In genomic region chr3:122859829-122860228, GRCm38 (mm10) we compare ENCODE assay signal across 23 mouse cellular contexts. TPM values are rescaled to one million over a fixed set of nuclear protein-coding genes. Genes with fewer than 3 reads are reported as not detected.
DNase-seq lines count a peak whose midpoint lies in the region; ATAC-seq and TF ChIP-seq lines count a peak whose summit lies in the region.
"Had no signal": no experiment of that assay in that cellular context is flagged by ENCODE, and none has a peak within 500 bp of the region (broad histone marks: within the 10 kb centered on the region; RNA-seq: fewer than 3 reads in every experiment).

No protein-coding gene starts in this region.

- no peaks in the 10 kb centered on the region for H3K27me3 ChIP-seq in liver, adult 2 months (ENCODE audit: control insufficient read depth, insufficient read depth, low read length)
- H3K27me3 ChIP-seq in liver, embryonic 12.5 days (replicated peaks) = no peaks in the 10 kb centered on the region
- no peaks in the 10 kb centered on the region for H3K27me3 ChIP-seq in CH12.LX (replicated peaks)
- no peaks in the 10 kb centered on the region for H3K27me3 ChIP-seq in stomach, embryonic 15.5 days (replicated peaks)
- H3K27me3 ChIP-seq: hindbrain, embryonic 13.5 days; intestine, embryonic 15.5 days; limb, embryonic 12.5 days; midbrain, embryonic 13.5 days had no signal

- no peak overlapping the region for H3K4me3 ChIP-seq in liver, adult 2 months (ENCODE audit: insufficient read depth, low read depth, low read length)
- no peak overlapping the region for H3K4me3 ChIP-seq in liver, embryonic 12.5 days
- no peak overlapping the region for H3K4me3 ChIP-seq in CH12.LX (replicated peaks in 1 of 3; ENCODE audit: low read depth in 2 of 3, low read length in 2 of 3, poor library complexity in 1 of 3)
- H3K4me3 ChIP-seq in stomach, embryonic 15.5 days (replicated peaks) = no peak overlapping the region
- H3K4me3 ChIP-seq: hindbrain, embryonic 13.5 days; intestine, embryonic 15.5 days; limb, embryonic 12.5 days; midbrain, embryonic 13.5 days had no signal

- peaks cover 5% of the 10 kb centered on the region for H3K4me1 ChIP-seq in liver, adult 2 months (ENCODE audit: control insufficient read depth, insufficient read depth, low read length)
- H3K4me1 ChIP-seq in liver, embryonic 12.5 days = no peaks in the 10 kb centered on the region
- H3K4me1 ChIP-seq in CH12.LX (ENCODE audit: control insufficient read depth in 1 of 2, insufficient read depth in 2 of 2) = no peaks in the 10 kb centered on the region
- no peaks in the 10 kb centered on the region for H3K4me1 ChIP-seq in stomach, embryonic 15.5 days
- H3K4me1 ChIP-seq: hindbrain, embryonic 13.5 days; intestine, embryonic 15.5 days had no signal

- H3K4me2 ChIP-seq in liver, embryonic 12.5 days = no peak overlapping the region
- H3K4me2 ChIP-seq in CH12.LX (ENCODE audit: insufficient read depth, low read depth, poor library complexity, severe bottlenecking) = no peak overlapping the region
- no peak overlapping the region for H3K4me2 ChIP-seq in stomach, embryonic 15.5 days
- H3K4me2 ChIP-seq: hindbrain, embryonic 13.5 days; intestine, embryonic 15.5 days; limb, embryonic 12.5 days; midbrain, embryonic 13.5 days had no signal

- 0 out of 2 replicates have a peak, but pooled peaks have one; percentile 55 for ATAC-seq in frontal cortex, adult (ENCODE audit: low TSS enrichment)
- ATAC-seq in liver, embryonic 12.5 days = no peak
- ATAC-seq in stomach, embryonic 15.5 days (ENCODE audit: insufficient read depth, low FRiP score, low read depth) = no peak
- ATAC-seq: forebrain, embryonic 14.5 days; midbrain, embryonic 13.5 days had no signal

- dilution Hi-C loops in CH12.LX (cut with MboI; ENCODE audit: extremely low pct_ligation_motif_present, extremely low pct_unique_long_range_greater_than_20kb, low sequenced_read_pairs) = no loop called here

- H3K79me2 ChIP-seq in liver, adult 2 months (ENCODE audit: control insufficient read depth, insufficient read depth, low read length) = no peaks in the 10 kb centered on the region
- no peaks in the 10 kb centered on the region for H3K79me2 ChIP-seq in CH12.LX (replicated peaks; ENCODE audit: control insufficient read depth, extremely low read depth, insufficient read depth, poor library complexity, severe bottlenecking)

- H3K9ac ChIP-seq in liver, adult 2 months (ENCODE audit: low read depth, low read length) = no peak overlapping the region
- no peak overlapping the region for H3K9ac ChIP-seq in liver, embryonic 12.5 days
- no peak overlapping the region for H3K9ac ChIP-seq in CH12.LX (ENCODE audit: insufficient read depth, low read depth)
- no peak overlapping the region for H3K9ac ChIP-seq in stomach, embryonic 15.5 days
- H3K9ac ChIP-seq: hindbrain, embryonic 13.5 days; intestine, embryonic 15.5 days; limb, embryonic 12.5 days; midbrain, embryonic 13.5 days had no signal

- no peaks in the 10 kb centered on the region for H3K9me3 ChIP-seq in liver, embryonic 12.5 days (replicated peaks)
- H3K9me3 ChIP-seq in CH12.LX (replicated peaks; ENCODE audit: low read length) = no peaks in the 10 kb centered on the region
- H3K9me3 ChIP-seq in stomach, embryonic 15.5 days = no peaks in the 10 kb centered on the region
- H3K9me3 ChIP-seq: hindbrain, embryonic 13.5 days; intestine, embryonic 15.5 days; limb, embryonic 12.5 days; midbrain, embryonic 13.5 days had no signal

- no peak for DNase-seq in frontal cortex, postnatal 14 days (ENCODE audit: low spot score in 2 of 2)
- DNase-seq in liver, adult 2 months (ENCODE audit: extremely low read depth, low read depth, low spot score) = peak; percentile 47
- no peak for DNase-seq in CH12.LX (ENCODE audit: extremely low read depth)
- DNase-seq in urinary bladder, postnatal 25 days (ENCODE audit: low spot score) = no peak
- DNase-seq: B cell, adult 2 months; cerebellum, postnatal 14 days; thymus, postnatal 14 days had no signal

- 48% methylated on average over 2 of the region's 2 CpGs for WGBS in liver, adult 2 months
- 66% methylated on average over 2 of the region's 2 CpGs for WGBS in liver, embryonic 12.5 days (ENCODE audit: insufficient replicate concordance)
- 70% methylated on average over 2 of the region's 2 CpGs for WGBS in stomach, embryonic 15.5 days

- H3K36me3 ChIP-seq in liver, adult 2 months (ENCODE audit: control insufficient read depth, insufficient read depth, low read length) = no peaks in the 10 kb centered on the region
- H3K36me3 ChIP-seq in liver, embryonic 12.5 days = no peaks in the 10 kb centered on the region
- no peaks in the 10 kb centered on the region for H3K36me3 ChIP-seq in CH12.LX (replicated peaks in 1 of 2; ENCODE audit: control insufficient read depth in 1 of 2, insufficient read depth in 1 of 2, low read length in 1 of 2)
- no peaks in the 10 kb centered on the region for H3K36me3 ChIP-seq in stomach, embryonic 15.5 days
- H3K36me3 ChIP-seq: hindbrain, embryonic 13.5 days; limb, embryonic 12.5 days; midbrain, embryonic 13.5 days had no signal

- in situ Hi-C loops in CH12.LX (cut with MboI; ENCODE audit: low pct_ligation_motif_present, low pct_unique_long_range_greater_than_20kb, low sequenced_read_pairs) = no loop called here

- TF ChIP-seq POLR2A in liver, adult 2 months (IDR thresholded peaks at IDR 0.05; ENCODE audit: extremely low read depth, insufficient read depth, low read length) = no peak
- TF ChIP-seq POLR2A in CH12.LX (IDR thresholded peaks at IDR 0.05; ENCODE audit: low read depth, low read length) = no peak

- H3K27ac ChIP-seq in liver, adult 2 months (replicated peaks; ENCODE audit: insufficient read depth, low read depth, low read length) = 0 out of 2 replicates have a peak overlapping the region, but pooled peaks have one; percentile 10
- H3K27ac ChIP-seq in liver, embryonic 12.5 days = no peak overlapping the region
- H3K27ac ChIP-seq in CH12.LX (ENCODE audit: insufficient read depth, low read depth) = no peak overlapping the region
- peak overlapping the region; percentile 65; the same call in 1 of the 2 replicates for H3K27ac ChIP-seq in stomach, embryonic 15.5 days
- H3K27ac ChIP-seq: hindbrain, embryonic 13.5 days; intestine, embryonic 15.5 days; limb, embryonic 12.5 days; macrophage; midbrain, embryonic 13.5 days had no signal

- TF ChIP-seq EP300 in CH12.LX (IDR thresholded peaks at IDR 0.05; ENCODE audit: low read length) = no peak

- TF ChIP-seq CTCF in liver, adult 2 months (IDR thresholded peaks at IDR 0.05; ENCODE audit: low read depth, low read length) = no peak
- TF ChIP-seq CTCF in CH12.LX (conservative IDR thresholded peaks at IDR 0.05 in 1 of 2, IDR thresholded peaks at IDR 0.05 in 1 of 2; ENCODE audit: low read depth in 2 of 2, low read length in 2 of 2) = peak in 1 of 2 experiments; percentile 56; a peak in 2 of 4 replicates

- TF ChIP-seq RAD21 in CH12.LX (IDR thresholded peaks at IDR 0.05; ENCODE audit: low read depth, low read length) = peak; percentile 56

TF ChIP-seq in CH12.LX, 34 proteins besides CTCF, POLR2A, EP300 and RAD21:
- TF ChIP-seq ZC3H11A (IDR thresholded peaks at IDR 0.05; ENCODE audit: low read depth, low read length) = no peak
- TF ChIP-seq MAZ (IDR thresholded peaks at IDR 0.05; ENCODE audit: low read depth, low read length) = no peak
- TF ChIP-seq SMC3 (IDR thresholded peaks at IDR 0.05; ENCODE audit: low read depth, low read length) = peak; percentile 53
- TF ChIP-seq ZKSCAN1 (IDR thresholded peaks at IDR 0.05; ENCODE audit: borderline replicate concordance, low read depth, low read length) = no peak
- TF ChIP-seq MYC (IDR thresholded peaks at IDR 0.05; ENCODE audit: low read depth, low read length) = no peak
- no peak for TF ChIP-seq NRF1 (IDR thresholded peaks at IDR 0.05; ENCODE audit: low read depth, low read length)

RNA-seq across cellular contexts. Expression of gene Fabp2, which starts 35.0 kb away (rescaled TPM):
- total RNA-seq in liver, adult 2 months (2014; rRNA removed) = 38.4 and 104 TPM in 2 replicates
- 6.8 and 13.6 TPM in 2 replicates for polyA plus RNA-seq in liver, adult 2 months (2012; rRNA removed)
- 5.9 and 6.2 TPM in 2 replicates for polyA plus RNA-seq in liver, embryonic 12.5 days (2016; fragmentation: Nextera tagmentation; extraction: Ambion mirVana)
- not detected in 2 replicates for total RNA-seq in CH12.LX (2012; rRNA removed)
- not detected in 2 replicates for total RNA-seq in CH12.LX (2014; rRNA removed)
- polyA plus RNA-seq in CH12.LX (2012; ENCODE audit: insufficient read length, low read depth) = not detected in 2 replicates
- 108 and 122 TPM in 2 replicates for polyA plus RNA-seq in stomach, embryonic 15.5 days (2015; fragmentation: Nextera tagmentation; extraction: Ambion mirVana)
- total RNA-seq: gastrocnemius, adult 8-10 months; heart, adult 8-10 months; layer of hippocampus, adult 8-10 months; left cerebral cortex, adult 8-10 months had no signal
- polyA plus RNA-seq: forebrain, embryonic 14.5 days; heart, postnatal 0 days; hindbrain, embryonic 13.5 days; limb, embryonic 12.5 days; macrophage; midbrain, embryonic 13.5 days had no signal

RNA-seq across cellular contexts. Expression of gene Gm10959, which starts 59.3 kb away (rescaled TPM):
- total RNA-seq in liver, adult 2 months (2014; rRNA removed) = not detected in 2 replicates
- polyA plus RNA-seq in liver, adult 2 months (2012; rRNA removed) = not detected in 2 replicates
- not detected in 2 replicates for polyA plus RNA-seq in liver, embryonic 12.5 days (2016; fragmentation: Nextera tagmentation; extraction: Ambion mirVana)
- total RNA-seq in CH12.LX (2012; rRNA removed) = not detected in 2 replicates
- total RNA-seq in CH12.LX (2014; rRNA removed) = not detected in 2 replicates
- not detected in 2 replicates for polyA plus RNA-seq in CH12.LX (2012; ENCODE audit: insufficient read length, low read depth)
- not detected in 2 replicates for polyA plus RNA-seq in stomach, embryonic 15.5 days (2015; fragmentation: Nextera tagmentation; extraction: Ambion mirVana)
- total RNA-seq: gastrocnemius, adult 8-10 months; heart, adult 8-10 months; layer of hippocampus, adult 8-10 months; left cerebral cortex, adult 8-10 months had no signal
- polyA plus RNA-seq: forebrain, embryonic 14.5 days; heart, postnatal 0 days; hindbrain, embryonic 13.5 days; intestine, embryonic 15.5 days; kidney, embryonic 16.5 days; limb, embryonic 12.5 days; liver, embryonic 16.5 days; macrophage; midbrain, embryonic 13.5 days had no signal

Comparison
In these comparisons a context has a peak if more than half of its experiments do, and no peak if none do; other contexts are left out.
1. H3K27ac ChIP-seq: peak in liver, adult 2 months (single experiment) and stomach, embryonic 15.5 days (single experiment); none in liver, embryonic 12.5 days (single experiment) and CH12.LX (single experiment).